Mouse (Mus musculus): Measurements from ENCODE around the gene Hmx3. TPM values are rescaled to one million over a fixed set of nuclear protein-coding genes. Genes with fewer than 3 reads are reported as not detected.
A peak's percentile ranks its signal among the peaks of the same experiment; 100 is the strongest.

The Hmx3 gene
- total RNA-seq, 2 experiments from 2014 or later, result not detected

- no peak for DNase-seq (ENCODE audit: low spot score in 2 of 2)
Observed at GRCm38 (mm10) chr7:131556116-131556515, 13.4 kb downstream of the Hmx3 start.

DNA sequence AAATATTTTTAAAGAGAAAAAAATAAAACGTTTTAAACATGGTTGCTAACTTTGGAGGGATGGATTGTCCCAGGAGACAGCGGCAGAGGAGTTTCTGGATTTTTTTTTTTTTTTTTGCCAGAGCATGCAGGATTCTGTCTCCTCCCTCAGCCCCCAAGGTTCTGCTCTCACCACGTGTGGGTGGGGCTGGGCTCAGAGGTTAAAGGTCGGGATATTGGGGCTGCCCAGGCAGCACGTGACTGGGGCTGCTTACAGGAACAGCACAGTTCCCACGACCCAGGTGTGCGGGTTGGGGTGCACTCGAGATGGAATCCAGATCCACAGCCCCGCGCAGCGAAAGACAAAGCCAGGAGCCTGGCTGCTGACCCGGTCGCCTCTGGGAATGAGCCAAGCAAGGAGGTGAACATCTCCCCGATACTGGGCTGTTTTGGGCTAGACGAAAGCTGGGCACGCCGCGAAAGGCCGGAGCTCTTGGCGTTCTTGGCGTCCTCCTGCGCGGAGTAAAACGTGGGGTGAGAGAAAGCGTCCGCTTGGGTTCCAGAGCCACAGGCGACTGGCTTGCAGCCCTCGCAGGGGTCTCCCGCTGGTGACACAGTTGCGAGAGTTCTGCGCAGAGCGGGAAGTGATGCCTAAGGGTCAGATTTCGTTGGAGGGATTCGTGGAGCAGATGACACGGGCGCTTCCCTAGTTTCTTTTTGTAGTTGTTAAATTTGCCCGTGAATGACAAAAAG is 14.0 kb downstream of the Hmx3 start:
- DNase-seq (ENCODE audit: low spot score in 2 of 2), result no peak

- no peak for DNase-seq (ENCODE audit: low spot score in 2 of 2)
Observed at GRCm38 (mm10) chr7:131557751-131558150, 15.1 kb downstream of the Hmx3 start.

GRCm38 (mm10) chr7:131559986-131560696 is 17.5 kb downstream of the Hmx3 start, which contains the start of gene Bub3:
Bub3 (plus strand) TSS chr7:131560222.
- DNase-seq (ENCODE audit: low spot score in 2 of 2), result peak; percentile 88 to 93

GRCm38 (mm10) chr7:131560697-131561042 is 18.0 kb downstream of the Hmx3 start:
- no peak for DNase-seq (ENCODE audit: low spot score in 2 of 2)

GRCm38 (mm10) chr7:131575246-131575645 is 32.6 kb downstream of the Hmx3 start:
- DNase-seq (ENCODE audit: low spot score in 2 of 2), result no peak

GRCm38 (mm10) chr7:131582178-131582577 is 39.5 kb downstream of the Hmx3 start:
- no peak for DNase-seq (ENCODE audit: low spot score in 2 of 2)

- DNase-seq (ENCODE audit: low spot score in 2 of 2), result no peak
Observed at GRCm38 (mm10) chr7:131585551-131585950, 42.9 kb downstream of the Hmx3 start.

Other genes starting within 250 kb of the Hmx3 start
- not detected for gene Cuzd1, start 220.6 kb upstream of the Hmx3 start, total RNA-seq (2021)
- not detected for gene Fam24b, start 213.4 kb upstream of the Hmx3 start, total RNA-seq (2021)
- not detected for gene Fam24a, start 209.0 kb upstream of the Hmx3 start, total RNA-seq (2021)
- gene 2310057M21Rik, start 180.1 kb upstream of the Hmx3 start, total RNA-seq (2021), result 10 to 100 TPM; 29.0 to 29.1 TPM
- 10 to 100 TPM; 45.6 to 57.6 TPM for gene Pstk, start 171.7 kb upstream of the Hmx3 start, total RNA-seq (2021)
- gene Ikzf5, start 132.3 kb upstream of the Hmx3 start, total RNA-seq (2021), result 10 to 100 TPM; 43.5 to 49.9 TPM
- gene Acadsb, start 132.3 kb upstream of the Hmx3 start, total RNA-seq (2021), result 10 to 100 TPM; 93.3 to 99.4 TPM
- not detected for gene Hmx2, start 5.9 kb downstream of the Hmx3 start, total RNA-seq (2021)
- 10 to 100 TPM; 65.5 to 71.7 TPM for gene Bub3, start 17.4 kb downstream of the Hmx3 start, total RNA-seq (2021)